In genomic region chr3:97519883-97520282, GRCm38 (mm10) we compare ENCODE assay signal across 20 mouse cellular contexts.
A peak's percentile ranks its signal among the peaks of the same experiment; 100 is the strongest.
DNase-seq lines count a peak whose midpoint lies in the region; TF ChIP-seq lines count a peak whose summit lies in the region.
"Had no signal": no experiment of that assay in that cellular context is flagged by ENCODE, and none has a peak within 500 bp of the region (broad histone marks: within the 10 kb centered on the region; RNA-seq: fewer than 3 reads in every experiment).

No protein-coding gene starts in this region.

- DNase-seq in frontal cortex, postnatal 36 days (ENCODE audit: low spot score in 2 of 2), result peak; percentile 24 to 40
- DNase-seq in frontal cortex, postnatal 14 days (ENCODE audit: low spot score in 2 of 2), result no peak
- peak in 1 of 2 experiments; percentile 21 for DNase-seq in left cerebral cortex, adult 2 months (ENCODE audit: extremely low spot score in 1 of 2, low spot score in 2 of 2)
- DNase-seq in left cerebral cortex, postnatal 10 days (ENCODE audit: extremely low spot score in 1 of 2, low spot score in 2 of 2), result no peak
- peak; percentile 57 for DNase-seq in right cerebral cortex, adult 18-20 months
- no peak for DNase-seq in right cerebral cortex, postnatal 14 days
- peak; percentile 69 for DNase-seq in brain, adult 2 months (ENCODE audit: low read depth, low spot score)
- no peak for DNase-seq in gastrocnemius, adult 2 months
- DNase-seq: adrenal gland, adult 2 months; adrenal gland, postnatal 10 days; adrenal gland, postnatal 25 days; cerebellum, adult 11-12 months; cerebellum, adult 2 months; cerebellum, adult 9-10 months; cerebellum, postnatal 10 days; cerebellum, postnatal 25 days had no signal

- TF ChIP-seq CTCF in left cerebral cortex, adult 2 months (IDR thresholded peaks at IDR 0.05), result no peak
- TF ChIP-seq CTCF in gastrocnemius, adult 2 months (IDR thresholded peaks at IDR 0.05), result no peak

- H3K27ac ChIP-seq in left cerebral cortex, adult 2 months, result peak overlapping the region; percentile 73
- no peak overlapping the region for H3K27ac ChIP-seq in gastrocnemius, adult 2 months
- H3K27ac ChIP-seq: embryonic facial prominence, embryonic 10.5 days; embryonic facial prominence, embryonic 12.5 days; forebrain, embryonic 13.5 days; forebrain, embryonic 15.5 days had no signal

- intact Hi-C loops in left cerebral cortex, adult 2 months (cut with DNase I), result loop anchor here (5.0 kb wide), 1 partner anchor 223 kb away; the partner anchor contains the start of gene Bcl9
- intact Hi-C loops in left cerebral cortex, postnatal 10 days (cut with DNase I), result no loop called here
- intact Hi-C loops in gastrocnemius, adult 2 months (cut with DNase I), result no loop called here

- no peak overlapping the region for H3K4me3 ChIP-seq in left cerebral cortex, adult 2 months
- H3K4me3 ChIP-seq in gastrocnemius, adult 2 months, result no peak overlapping the region
- H3K4me3 ChIP-seq: embryonic facial prominence, embryonic 10.5 days; embryonic facial prominence, embryonic 12.5 days; forebrain, embryonic 13.5 days; forebrain, embryonic 15.5 days had no signal

Comparison
In these comparisons a context has a peak if more than half of its experiments do, and no peak if none do; other contexts are left out.
1. DNase-seq: peak in frontal cortex, postnatal 36 days (2 of 2), right cerebral cortex, adult 18-20 months (single experiment) and brain, adult 2 months (single experiment); none in frontal cortex, postnatal 14 days (0 of 2), left cerebral cortex, postnatal 10 days (0 of 2), right cerebral cortex, postnatal 14 days (single experiment) and gastrocnemius, adult 2 months (single experiment).